Mouse (Mus musculus): ENCODE data around the gene Gm10401.

Gene Gm10401

GRCm38 (mm10) chr5:115070457-115070856 lies 27.6 kb downstream of the Gm10401 start:
- in situ Hi-C loops (cut with MboI, MseI): no loop called here

GRCm38 (mm10) chr5:115069611-115070010 lies 28.5 kb downstream of the Gm10401 start:
- in situ Hi-C loops (cut with MboI, MseI): no loop called here

GRCm38 (mm10) chr5:115068671-115069421 lies 29.2 kb downstream of the Gm10401 start:
- in situ Hi-C loops (cut with MboI, MseI): no loop called here

- in situ Hi-C loops (cut with MboI, MseI): no loop called here
Measured at GRCm38 (mm10) chr5:115066245-115066644, 31.9 kb downstream of the Gm10401 start.

GRCm38 (mm10) chr5:115063391-115063790 lies 34.7 kb downstream of the Gm10401 start:
- in situ Hi-C loops (cut with MboI, MseI): no loop called here

GRCm38 (mm10) chr5:115062566-115062965 lies 35.5 kb downstream of the Gm10401 start:
- in situ Hi-C loops (cut with MboI, MseI): no loop called here

GRCm38 (mm10) chr5:115060977-115061376 lies 37.1 kb downstream of the Gm10401 start:
- in situ Hi-C loops (cut with MboI, MseI): no loop called here

GRCm38 (mm10) chr5:115060067-115060695 lies 37.9 kb downstream of the Gm10401 start:
- in situ Hi-C loops (cut with MboI, MseI): no loop called here

- in situ Hi-C loops (cut with MboI, MseI): no loop called here
Measured at GRCm38 (mm10) chr5:115058584-115059297, 39.4 kb downstream of the Gm10401 start.

- in situ Hi-C loops (cut with MboI, MseI): no loop called here
Measured at GRCm38 (mm10) chr5:115057153-115057552, 40.9 kb downstream of the Gm10401 start.

GRCm38 (mm10) chr5:115055418-115055817 lies 42.7 kb downstream of the Gm10401 start:
- in situ Hi-C loops (cut with MboI, MseI): no loop called here

GRCm38 (mm10) chr5:115053791-115054396 lies 44.2 kb downstream of the Gm10401 start:
- in situ Hi-C loops (cut with MboI, MseI): no loop called here

- in situ Hi-C loops (cut with MboI, MseI): no loop called here
Measured at GRCm38 (mm10) chr5:115052546-115052945, 45.5 kb downstream of the Gm10401 start.

GRCm38 (mm10) chr5:115050776-115051175 lies 47.3 kb downstream of the Gm10401 start:
- in situ Hi-C loops (cut with MboI, MseI): no loop called here

GRCm38 (mm10) chr5:115049692-115050091 lies 48.4 kb downstream of the Gm10401 start:
- in situ Hi-C loops (cut with MboI, MseI): no loop called here
